Mouse (Mus musculus): ENCODE results near the gene Morc1. TPM values are rescaled to one million over a fixed set of nuclear protein-coding genes. Genes with fewer than 3 reads are reported as not detected.

Morc1 gene
- total and polyA plus RNA-seq, 3 experiments = 0.64 TPM; not detected in 2

DNA sequence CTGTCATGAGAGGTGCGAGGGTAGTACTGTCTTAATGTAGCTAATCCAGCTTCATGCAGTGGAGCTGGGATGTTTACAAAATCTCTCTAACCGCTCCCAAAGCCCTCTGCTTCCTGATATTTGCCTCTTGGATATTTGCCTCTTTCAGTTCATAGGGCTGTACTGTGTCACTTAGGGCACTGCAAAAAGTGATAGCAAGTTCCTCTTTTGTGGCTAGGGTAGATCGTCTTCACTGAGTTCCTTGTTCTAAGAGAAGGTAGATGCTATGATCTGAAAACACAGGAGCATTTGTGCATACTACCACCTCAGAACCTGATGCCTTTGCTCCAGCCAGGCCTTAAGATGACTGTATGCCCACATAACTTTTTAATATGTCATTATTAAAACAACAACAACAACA is 27.6 kb upstream of the Morc1 start:
- dilution Hi-C loops (cut with MboI; ENCODE audit: extremely low pct_ligation_motif_present, extremely low pct_unique_long_range_greater_than_20kb, low sequenced_read_pairs) = no loop called here
- Histone ChIP-seq H3K4me3 (replicated peaks in 1 of 3; ENCODE audit: low read depth in 2 of 3, low read length in 2 of 3, poor library complexity in 1 of 3) (no peak overlapping the region), H3K27me3 (replicated peaks) (no peaks in the 10 kb centered on the region), H3K9me3 (replicated peaks; ENCODE audit: low read length) (peaks cover 66% of the 10 kb centered on the region), H3K4me2 (ENCODE audit: insufficient read depth, low read depth, poor library complexity, severe bottlenecking) (no peak overlapping the region), H3K4me1 (ENCODE audit: control insufficient read depth in 1 of 2, insufficient read depth in 2 of 2) (no peaks in the 10 kb centered on the region), H3K27ac (ENCODE audit: insufficient read depth, low read depth) (no peak overlapping the region), H3K79me2 (replicated peaks; ENCODE audit: control insufficient read depth, extremely low read depth, insufficient read depth, poor library complexity, severe bottlenecking) (no peaks in the 10 kb centered on the region), H3K9ac (ENCODE audit: insufficient read depth, low read depth) (no peak overlapping the region), H3K36me3 (replicated peaks in 1 of 2; ENCODE audit: control insufficient read depth in 1 of 2, insufficient read depth in 1 of 2, low read length in 1 of 2) (no peaks in the 10 kb centered on the region)
- DNase-seq (ENCODE audit: extremely low read depth) = no peak
- in situ Hi-C loops (cut with MboI; ENCODE audit: low pct_ligation_motif_present, low pct_unique_long_range_greater_than_20kb, low sequenced_read_pairs) = no loop called here
- no peak for TF ChIP-seq ETS1 (conservative IDR thresholded peaks at IDR 0.05; ENCODE audit: low read depth, low read length)
- no peak for TF ChIP-seq ZMIZ1 (IDR thresholded peaks at IDR 0.05; ENCODE audit: low read depth, low read length)
- TF ChIP-seq MAZ (IDR thresholded peaks at IDR 0.05; ENCODE audit: low read depth, low read length) = no peak
- TF ChIP-seq E2F4 (IDR thresholded peaks at IDR 0.05; ENCODE audit: insufficient replicate concordance, low read depth, low read length) = no peak
- no peak for TF ChIP-seq TBP (conservative IDR thresholded peaks at IDR 0.05; ENCODE audit: low read depth, low read length)
- TF ChIP-seq SMC3 (IDR thresholded peaks at IDR 0.05; ENCODE audit: low read depth, low read length) = no peak
- no peak for TF ChIP-seq TCF12 (IDR thresholded peaks at IDR 0.05; ENCODE audit: low read depth, low read length)
- TF ChIP-seq USF1 (IDR thresholded peaks at IDR 0.05; ENCODE audit: low read depth, low read length) = no peak
- TF ChIP-seq MAFK (IDR thresholded peaks at IDR 0.05; ENCODE audit: insufficient replicate concordance, low read length) = no peak
- no peak for TF ChIP-seq POLR2A (IDR thresholded peaks at IDR 0.05; ENCODE audit: low read depth, low read length)
- no peak for TF ChIP-seq MXI1 (IDR thresholded peaks at IDR 0.05; ENCODE audit: low read depth, low read length)
- TF ChIP-seq MAX (IDR thresholded peaks at IDR 0.05; ENCODE audit: low read length) = no peak
- no peak for TF ChIP-seq JUN (IDR thresholded peaks at IDR 0.05; ENCODE audit: insufficient read depth, low read depth, low read length)
- TF ChIP-seq PAX5 (IDR thresholded peaks at IDR 0.05; ENCODE audit: low read length) = no peak
- TF ChIP-seq JUND (conservative IDR thresholded peaks at IDR 0.05; ENCODE audit: low read depth, low read length) = no peak
- TF ChIP-seq POLR2AphosphoS2 (IDR thresholded peaks at IDR 0.05; ENCODE audit: low read depth, low read length) = no peak
- TF ChIP-seq SIN3A (IDR thresholded peaks at IDR 0.05; ENCODE audit: low read length) = no peak
- TF ChIP-seq RCOR1 (conservative IDR thresholded peaks at IDR 0.05; ENCODE audit: low read depth, low read length) = no peak
- no peak for TF ChIP-seq MYC (IDR thresholded peaks at IDR 0.05; ENCODE audit: low read depth, low read length)
- TF ChIP-seq ZNF384 (IDR thresholded peaks at IDR 0.05; ENCODE audit: low read depth, low read length) = no peak

DNA sequence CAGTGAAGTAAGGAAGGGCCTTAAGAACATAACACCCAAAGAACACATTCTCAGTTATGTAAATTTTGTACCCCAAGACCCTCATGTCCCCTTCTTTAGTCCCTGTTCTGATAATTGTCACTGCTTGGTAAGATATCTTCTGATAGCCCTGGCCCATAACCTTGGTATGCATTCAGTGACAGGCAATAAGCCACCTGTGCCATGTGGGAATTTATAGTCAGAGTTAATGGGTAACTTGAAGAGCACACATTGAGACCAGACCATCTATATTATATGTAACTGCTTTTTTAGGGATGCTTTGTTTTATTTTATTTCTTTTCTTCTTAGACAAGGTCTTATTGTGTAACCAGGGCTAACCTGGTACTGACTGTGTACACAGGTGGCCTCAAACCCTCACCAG is 27.0 kb upstream of the Morc1 start:
- Histone ChIP-seq H3K27ac (ENCODE audit: insufficient read depth, low read depth) (no peak overlapping the region), H3K9ac (ENCODE audit: insufficient read depth, low read depth) (no peak overlapping the region), H3K4me1 (ENCODE audit: control insufficient read depth in 1 of 2, insufficient read depth in 2 of 2) (no peaks in the 10 kb centered on the region), H3K79me2 (replicated peaks; ENCODE audit: control insufficient read depth, extremely low read depth, insufficient read depth, poor library complexity, severe bottlenecking) (no peaks in the 10 kb centered on the region), H3K36me3 (replicated peaks in 1 of 2; ENCODE audit: control insufficient read depth in 1 of 2, insufficient read depth in 1 of 2, low read length in 1 of 2) (no peaks in the 10 kb centered on the region), H3K4me3 (replicated peaks in 1 of 3; ENCODE audit: low read depth in 2 of 3, low read length in 2 of 3, poor library complexity in 1 of 3) (no peak overlapping the region), H3K27me3 (replicated peaks) (no peaks in the 10 kb centered on the region), H3K9me3 (replicated peaks; ENCODE audit: low read length) (peaks cover 72% of the 10 kb centered on the region), H3K4me2 (ENCODE audit: insufficient read depth, low read depth, poor library complexity, severe bottlenecking) (no peak overlapping the region)
- in situ Hi-C loops (cut with MboI; ENCODE audit: low pct_ligation_motif_present, low pct_unique_long_range_greater_than_20kb, low sequenced_read_pairs) (no loop called here), dilution Hi-C loops (cut with MboI; ENCODE audit: extremely low pct_ligation_motif_present, extremely low pct_unique_long_range_greater_than_20kb, low sequenced_read_pairs) (no loop called here)
- no peak for DNase-seq (ENCODE audit: extremely low read depth)
- TF ChIP-seq POLR2AphosphoS2 (IDR thresholded peaks at IDR 0.05; ENCODE audit: low read depth, low read length) = no peak
